Mouse (Mus musculus): ENCODE measurements around the gene Dscaml1. TPM values are rescaled to one million over a fixed set of nuclear protein-coding genes. Genes with fewer than 3 reads are reported as not detected.

Gene Dscaml1
- polyA plus RNA-seq, 1 experiment from 2014 or later: 16.4 TPM

DNA sequence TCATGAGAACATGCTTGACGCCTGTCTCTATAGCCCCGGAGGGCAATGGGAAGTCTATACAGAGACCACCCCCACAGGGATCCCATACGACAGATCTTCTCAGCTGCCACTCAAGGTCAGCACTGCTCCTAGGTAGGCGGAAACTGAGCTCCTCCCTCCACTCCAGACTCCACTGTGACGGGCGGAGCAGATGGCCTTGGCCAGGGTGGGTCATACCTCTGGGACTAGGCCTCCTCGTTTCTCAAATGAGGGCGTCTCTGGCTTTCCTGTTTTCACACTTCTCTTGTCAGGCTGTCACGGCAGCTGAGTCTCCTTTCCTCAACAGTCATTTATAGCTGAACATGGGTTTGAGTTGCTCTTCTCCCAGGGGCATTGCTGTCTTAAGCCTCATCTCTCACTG is 160.0 kb downstream of the Dscaml1 start:
- Histone ChIP-seq H3K27me3 (replicated peaks) (no peaks in the 10 kb centered on the region), H3K4me1 (peaks cover 14% of the 10 kb centered on the region), H3K36me3 (no peaks in the 10 kb centered on the region), H3K9me3 (replicated peaks) (no peaks in the 10 kb centered on the region), H3K9ac (replicated peaks) (no peak overlapping the region), H3K4me3 (replicated peaks) (no peak overlapping the region), H3K27ac (replicated peaks) (no peak overlapping the region), H3K4me2 (no peak overlapping the region)
- 50% methylated on average over 9 of the region's 9 CpGs for WGBS
- ATAC-seq (ENCODE audit: low FRiP score): no peak

DNA sequence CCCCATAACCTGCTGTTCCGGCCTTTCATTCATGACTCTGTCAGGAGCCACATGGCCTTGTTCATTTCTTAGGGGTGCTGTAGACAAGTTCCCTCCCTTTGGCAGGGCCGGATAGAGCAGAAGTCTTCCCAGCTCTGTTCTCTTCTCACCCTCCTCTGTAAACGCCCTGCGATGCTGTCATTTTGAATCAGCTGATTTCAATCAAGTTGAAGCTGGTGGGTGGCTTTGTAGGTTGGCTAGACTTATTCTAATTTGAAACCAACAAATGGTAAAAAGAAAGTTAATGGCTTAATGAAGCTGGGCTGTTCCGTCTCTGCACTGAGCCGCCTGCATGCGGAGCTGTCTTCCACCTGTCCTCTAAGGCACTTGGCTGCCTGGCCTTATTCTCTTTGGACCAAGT is 161.3 kb downstream of the Dscaml1 start:
- Histone ChIP-seq H3K9ac (replicated peaks) (no peak overlapping the region), H3K36me3 (no peaks in the 10 kb centered on the region), H3K9me3 (replicated peaks) (no peaks in the 10 kb centered on the region), H3K27me3 (replicated peaks) (no peaks in the 10 kb centered on the region), H3K4me2 (no peak overlapping the region), H3K27ac (replicated peaks) (no peak overlapping the region), H3K4me3 (replicated peaks) (no peak overlapping the region), H3K4me1 (peaks cover 23% of the 10 kb centered on the region)
- WGBS: 71% methylated on average over 7 of the region's 7 CpGs
- no peak for ATAC-seq (ENCODE audit: low FRiP score)

DNA sequence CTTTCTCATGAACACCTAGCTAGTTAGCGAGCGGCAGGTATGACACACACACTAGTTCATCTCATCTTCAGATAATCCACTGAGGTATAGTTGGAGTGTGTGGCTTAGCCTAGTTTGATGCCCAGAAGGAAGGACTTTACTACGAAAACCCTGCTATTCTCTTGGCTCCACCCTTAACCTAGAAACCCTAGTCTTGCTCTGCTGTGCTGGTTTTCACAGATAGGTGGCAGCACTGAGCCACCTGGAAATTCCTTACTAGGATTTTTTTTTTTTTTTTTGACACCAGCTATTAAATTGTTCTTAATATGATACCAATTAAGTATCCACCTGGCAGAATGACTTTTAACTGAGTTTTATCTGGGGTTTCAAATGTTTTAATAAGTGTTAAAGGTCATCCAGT is 163.4 kb downstream of the Dscaml1 start:
- Histone ChIP-seq H3K9me3 (replicated peaks) (no peaks in the 10 kb centered on the region), H3K4me1 (peaks cover 33% of the 10 kb centered on the region), H3K9ac (replicated peaks) (no peak overlapping the region), H3K4me2 (no peak overlapping the region), H3K4me3 (replicated peaks) (no peak overlapping the region), H3K36me3 (no peaks in the 10 kb centered on the region), H3K27ac (replicated peaks) (no peak overlapping the region), H3K27me3 (replicated peaks) (no peaks in the 10 kb centered on the region)
- no peak for ATAC-seq (ENCODE audit: low FRiP score)
- 78% methylated on average over 3 of the region's 3 CpGs for WGBS

DNA sequence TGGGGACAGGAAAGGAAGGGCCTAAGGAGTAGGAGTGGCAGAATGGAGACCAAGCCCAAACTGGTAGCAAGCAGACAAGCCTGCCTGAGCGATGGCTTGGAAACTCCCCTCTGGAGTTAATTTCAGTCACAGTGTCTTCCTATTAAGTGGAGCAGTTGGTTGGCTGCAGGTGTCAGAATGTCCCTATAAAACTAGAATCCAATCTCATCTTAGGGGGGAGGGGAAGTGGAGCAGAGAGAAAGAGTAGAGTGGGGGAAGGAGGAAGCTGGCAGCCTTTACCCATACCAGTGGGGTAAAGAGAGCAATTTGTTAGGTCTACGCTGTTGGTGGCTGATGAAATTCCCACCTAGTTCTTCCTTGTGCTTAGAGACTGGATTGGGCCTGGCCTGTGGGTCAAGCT is 164.6 kb downstream of the Dscaml1 start:
- 57% methylated on average over 2 of the region's 2 CpGs for WGBS
- no peak overlapping the region for H3K4me3 ChIP-seq (replicated peaks)
- H3K9ac ChIP-seq (replicated peaks): no peak overlapping the region
- H3K36me3 ChIP-seq: no peaks in the 10 kb centered on the region
- no peaks in the 10 kb centered on the region for H3K9me3 ChIP-seq (replicated peaks)
- peak overlapping the region; percentile 58; the same call in 1 of the 2 replicates for H3K27ac ChIP-seq (replicated peaks)
- no peak overlapping the region for H3K4me2 ChIP-seq
- ATAC-seq (ENCODE audit: low FRiP score): no peak
- H3K27me3 ChIP-seq (replicated peaks): no peaks in the 10 kb centered on the region
- peaks cover 28% of the 10 kb centered on the region for H3K4me1 ChIP-seq

DNA sequence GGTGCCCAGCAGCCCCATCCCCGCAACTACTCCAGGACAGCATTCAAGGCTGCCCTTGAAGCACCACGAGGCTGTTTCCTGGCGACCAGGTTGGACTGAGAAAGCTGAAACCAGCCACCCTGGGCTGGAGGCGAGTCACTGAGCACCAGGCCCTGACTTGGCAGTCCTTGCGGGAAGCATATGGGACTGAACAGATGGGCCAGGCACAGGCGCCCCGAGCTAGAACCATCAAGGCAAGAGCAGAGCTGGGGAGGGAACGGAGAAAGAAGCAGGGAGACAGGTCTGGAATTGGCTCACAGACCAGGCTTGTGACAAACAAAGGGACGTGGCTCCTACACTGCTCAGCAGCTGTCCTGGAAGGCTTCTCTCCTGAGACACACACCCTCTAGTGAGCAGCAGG is 165.9 kb downstream of the Dscaml1 start:
- H3K4me2 ChIP-seq: no peak overlapping the region
- H3K4me1 ChIP-seq: peaks cover 28% of the 10 kb centered on the region
- 0 out of 2 replicates have a peak, but pooled peaks have one; percentile 26 for ATAC-seq (ENCODE audit: low FRiP score)
- H3K27ac ChIP-seq (replicated peaks): peak overlapping the region; percentile 60
- no peaks in the 10 kb centered on the region for H3K9me3 ChIP-seq (replicated peaks)
- H3K9ac ChIP-seq (replicated peaks): no peak overlapping the region
- WGBS: 74% methylated on average over 9 of the region's 9 CpGs
- H3K36me3 ChIP-seq: no peaks in the 10 kb centered on the region
- H3K4me3 ChIP-seq (replicated peaks): no peak overlapping the region
- H3K27me3 ChIP-seq (replicated peaks): no peaks in the 10 kb centered on the region

DNA sequence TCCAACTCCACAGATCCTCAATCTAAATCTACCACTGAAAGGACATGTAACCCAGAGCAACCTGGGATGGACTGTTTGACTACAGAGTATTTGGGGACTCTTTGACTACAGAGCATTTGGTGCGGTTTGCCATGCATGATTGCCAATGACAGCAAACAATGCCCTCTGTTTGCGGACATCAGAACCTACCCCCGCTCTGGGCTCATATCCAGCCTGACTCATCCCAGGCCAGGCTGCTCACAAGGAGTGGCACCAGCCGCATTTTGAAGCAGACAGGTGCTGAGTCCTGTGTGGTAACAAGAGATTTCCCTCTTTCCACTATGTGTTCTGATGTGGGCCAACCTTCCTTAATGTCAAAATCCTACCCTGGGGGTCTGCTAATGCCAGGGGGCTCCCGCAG is 171.7 kb downstream of the Dscaml1 start:
- Histone ChIP-seq H3K27me3 (replicated peaks) (no peaks in the 10 kb centered on the region), H3K4me2 (no peak overlapping the region), H3K36me3 (no peaks in the 10 kb centered on the region), H3K4me3 (replicated peaks) (no peak overlapping the region), H3K27ac (replicated peaks) (no peak overlapping the region), H3K9ac (replicated peaks) (no peak overlapping the region), H3K9me3 (replicated peaks) (no peaks in the 10 kb centered on the region), H3K4me1 (peaks cover 17% of the 10 kb centered on the region)
- no peak for ATAC-seq (ENCODE audit: low FRiP score)
- 58% methylated on average over 5 of the region's 5 CpGs for WGBS

DNA sequence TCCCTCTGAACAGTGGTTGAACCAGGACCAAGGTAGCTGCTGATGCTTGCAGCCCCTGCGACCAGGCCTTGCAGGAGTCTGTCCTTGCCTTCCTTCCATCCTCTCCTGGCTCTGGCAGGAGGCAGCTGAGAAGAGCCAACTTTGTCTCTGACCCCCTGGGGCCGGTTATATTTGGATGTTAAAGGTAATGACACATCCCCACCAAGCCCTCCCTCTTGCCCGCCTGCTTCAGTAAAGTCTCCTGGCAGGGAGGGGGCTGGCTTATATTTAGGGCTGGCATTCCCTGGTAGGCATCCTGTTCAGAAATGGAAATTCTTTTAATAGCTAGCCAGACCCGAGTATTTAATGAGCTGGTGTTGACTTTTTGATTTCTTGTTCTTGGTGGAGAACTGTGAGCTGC is 172.9 kb downstream of the Dscaml1 start:
- H3K36me3 ChIP-seq: no peaks in the 10 kb centered on the region

DNA sequence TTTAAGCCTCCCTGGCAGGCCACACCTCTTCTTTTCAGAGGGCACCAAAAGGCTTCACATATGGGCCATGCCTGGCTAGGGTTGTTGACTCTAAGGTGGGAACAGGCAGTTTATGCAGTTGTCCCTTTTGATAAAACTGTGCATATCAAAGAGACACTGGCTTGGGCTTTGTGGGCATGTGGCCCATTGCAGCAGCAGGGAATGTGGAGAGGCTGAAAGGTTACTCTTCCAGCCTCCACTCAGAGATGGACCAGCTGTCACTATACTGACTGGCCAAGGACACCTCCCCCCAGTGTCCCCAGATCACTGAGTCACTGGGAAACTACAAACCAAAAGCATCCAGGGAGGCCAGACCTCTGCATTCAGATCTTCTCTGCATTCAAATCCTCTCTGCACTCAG is 180.9 kb downstream of the Dscaml1 start:
- Histone ChIP-seq H3K9me3 (replicated peaks) (no peaks in the 10 kb centered on the region), H3K4me1 (peaks cover 40% of the 10 kb centered on the region), H3K9ac (replicated peaks) (no peak overlapping the region), H3K36me3 (no peaks in the 10 kb centered on the region), H3K27ac (replicated peaks) (peak overlapping the region; percentile 81; the same call in 1 of the 2 replicates), H3K27me3 (replicated peaks) (no peaks in the 10 kb centered on the region), H3K4me3 (replicated peaks) (no peak overlapping the region), H3K4me2 (no peak overlapping the region)
- ATAC-seq (ENCODE audit: low FRiP score): no peak

More for the DNA sequence above, 172.9 kb downstream of the Dscaml1 start:
- H3K27ac ChIP-seq (replicated peaks): peak overlapping the region; percentile 41; the same call in 1 of the 2 replicates
- ATAC-seq (ENCODE audit: low FRiP score): no peak
- H3K4me2 ChIP-seq: no peak overlapping the region
- peaks cover 11% of the 10 kb centered on the region for H3K4me1 ChIP-seq
- 47% methylated on average over 4 of the region's 4 CpGs for WGBS
- H3K9me3 ChIP-seq (replicated peaks): no peaks in the 10 kb centered on the region
- no peak overlapping the region for H3K9ac ChIP-seq (replicated peaks)
- H3K4me3 ChIP-seq (replicated peaks): no peak overlapping the region
- H3K27me3 ChIP-seq (replicated peaks): no peaks in the 10 kb centered on the region

DNA sequence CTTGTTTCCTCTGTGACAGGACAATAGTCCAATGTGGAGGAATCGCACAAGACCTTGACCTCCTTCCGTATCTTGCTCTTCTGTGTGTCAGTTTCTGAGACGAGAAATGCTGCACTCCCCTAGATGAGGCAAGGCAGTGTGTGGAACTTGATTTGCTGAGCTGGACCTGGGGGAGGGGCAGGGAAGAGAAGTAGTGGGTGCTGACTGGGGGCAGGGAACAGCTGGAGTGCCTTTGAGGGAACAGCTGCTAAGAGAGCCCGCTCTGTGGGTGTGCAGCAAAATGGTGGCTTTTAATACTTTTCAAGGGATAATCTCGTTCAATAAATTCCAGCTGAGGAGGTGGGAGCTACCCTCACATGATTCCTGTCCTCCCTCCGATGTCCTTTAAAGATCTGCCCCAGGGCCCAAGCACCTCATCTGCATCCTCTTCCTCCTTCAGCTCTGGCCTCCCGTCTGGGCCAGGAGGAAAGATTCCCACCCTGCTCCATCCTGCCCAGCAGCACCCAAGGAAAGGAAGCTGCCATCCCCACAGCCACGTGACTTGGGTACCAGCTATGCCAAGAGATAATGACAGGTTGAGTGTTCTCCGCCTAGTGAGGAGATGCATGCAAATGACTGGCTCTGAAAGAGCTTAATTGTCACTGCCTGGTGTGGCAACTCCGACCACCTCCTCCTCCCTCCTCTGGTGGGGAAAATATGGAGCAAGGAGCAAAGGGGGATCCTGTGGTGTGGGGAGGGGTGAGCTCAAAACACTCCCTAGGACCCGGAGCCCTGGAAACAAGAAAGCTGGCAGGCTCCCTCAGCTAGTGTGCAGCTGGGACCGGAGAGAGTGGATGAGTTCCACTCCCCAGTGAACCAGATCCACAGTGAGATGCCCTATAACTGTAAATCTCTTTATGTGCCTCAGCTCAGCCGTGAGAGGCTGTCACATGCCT is 181.9 kb downstream of the Dscaml1 start:
- ATAC-seq (ENCODE audit: low FRiP score): peak; percentile 77
- no peaks in the 10 kb centered on the region for H3K9me3 ChIP-seq (replicated peaks)
- H3K4me1 ChIP-seq: peaks cover 40% of the 10 kb centered on the region
- peak overlapping the region; percentile 81 for H3K27ac ChIP-seq (replicated peaks)
- no peaks in the 10 kb centered on the region for H3K36me3 ChIP-seq
- 19% methylated on average over 13 of the region's 13 CpGs for WGBS
- H3K9ac ChIP-seq (replicated peaks): no peak overlapping the region
- H3K27me3 ChIP-seq (replicated peaks): no peaks in the 10 kb centered on the region
- no peak overlapping the region for H3K4me3 ChIP-seq (replicated peaks)
- 0 out of 2 replicates have a peak overlapping the region, but pooled peaks have one; percentile 6 for H3K4me2 ChIP-seq

DNA sequence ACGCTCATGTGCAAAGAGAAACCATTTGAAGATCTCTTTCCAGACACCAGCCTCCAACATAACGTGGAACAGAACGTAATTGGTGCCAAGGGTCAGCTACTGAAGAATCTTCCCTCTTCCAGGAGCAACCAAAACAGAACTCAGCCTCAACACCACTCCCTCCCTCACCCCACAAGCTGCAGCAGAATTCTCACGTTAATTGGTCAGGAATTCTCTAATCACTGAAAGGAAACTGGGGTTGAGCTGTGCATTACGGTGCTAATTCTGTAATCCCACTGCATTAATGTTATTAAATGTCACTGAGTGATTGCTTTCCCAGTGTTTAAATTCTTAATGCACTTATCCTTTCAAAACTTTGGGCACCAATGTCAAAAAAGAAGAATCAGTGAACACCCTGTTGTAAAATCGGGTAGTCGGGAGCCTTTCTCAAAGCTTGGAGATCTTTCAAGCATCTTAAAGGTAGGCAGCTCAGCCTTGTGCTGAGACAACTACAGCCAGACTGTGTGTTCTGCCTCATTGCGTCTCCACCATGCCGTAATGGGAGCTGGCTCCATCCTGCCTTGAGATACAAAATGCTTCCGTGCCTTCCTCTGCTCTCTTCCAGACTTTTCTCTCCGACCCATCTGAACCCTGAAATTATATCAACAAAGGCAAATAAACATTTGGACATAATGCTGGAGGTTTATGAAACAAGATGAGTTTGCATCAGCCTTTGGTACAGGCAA is 184.1 kb downstream of the Dscaml1 start:
- Histone ChIP-seq H3K4me1 (peaks cover 47% of the 10 kb centered on the region), H3K36me3 (no peaks in the 10 kb centered on the region), H3K9me3 (replicated peaks) (no peaks in the 10 kb centered on the region), H3K4me3 (replicated peaks) (no peak overlapping the region), H3K9ac (replicated peaks) (no peak overlapping the region), H3K27me3 (replicated peaks) (no peaks in the 10 kb centered on the region), H3K4me2 (no peak overlapping the region), H3K27ac (replicated peaks) (0 out of 2 replicates have a peak overlapping the region, but pooled peaks have one; percentile 37)
- no peak for ATAC-seq (ENCODE audit: low FRiP score)
- WGBS: 74% methylated on average over 11 of the region's 11 CpGs

DNA sequence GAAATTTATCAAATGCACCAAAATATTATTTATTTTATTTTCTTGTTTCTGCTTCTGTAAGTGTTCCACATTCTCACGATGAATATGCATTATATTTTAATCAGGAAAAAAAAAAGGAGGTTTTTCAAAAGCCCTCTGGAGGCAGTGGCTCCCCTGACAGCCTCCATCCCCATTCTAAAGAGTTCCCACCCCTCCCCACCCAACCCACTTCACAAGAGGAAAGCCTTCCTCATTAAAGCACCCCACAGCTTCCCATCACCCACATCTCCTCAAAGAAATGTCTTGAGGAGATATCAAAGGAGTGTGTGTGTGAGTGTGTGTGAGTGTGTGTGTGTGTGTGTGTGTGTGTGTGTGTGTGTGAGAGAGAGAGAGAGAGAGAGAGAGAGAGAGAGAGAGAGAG is 188.2 kb downstream of the Dscaml1 start:
- no peak overlapping the region for H3K4me2 ChIP-seq
- H3K9me3 ChIP-seq (replicated peaks): no peaks in the 10 kb centered on the region
- WGBS: 62% methylated on average over 1 of the region's 1 CpGs
- H3K4me1 ChIP-seq: peaks cover 49% of the 10 kb centered on the region
- ATAC-seq (ENCODE audit: low FRiP score): no peak
- no peak overlapping the region for H3K9ac ChIP-seq (replicated peaks)
- H3K27me3 ChIP-seq (replicated peaks): no peaks in the 10 kb centered on the region
- no peak overlapping the region for H3K4me3 ChIP-seq (replicated peaks)
- H3K36me3 ChIP-seq: no peaks in the 10 kb centered on the region
- no peak overlapping the region for H3K27ac ChIP-seq (replicated peaks)

DNA sequence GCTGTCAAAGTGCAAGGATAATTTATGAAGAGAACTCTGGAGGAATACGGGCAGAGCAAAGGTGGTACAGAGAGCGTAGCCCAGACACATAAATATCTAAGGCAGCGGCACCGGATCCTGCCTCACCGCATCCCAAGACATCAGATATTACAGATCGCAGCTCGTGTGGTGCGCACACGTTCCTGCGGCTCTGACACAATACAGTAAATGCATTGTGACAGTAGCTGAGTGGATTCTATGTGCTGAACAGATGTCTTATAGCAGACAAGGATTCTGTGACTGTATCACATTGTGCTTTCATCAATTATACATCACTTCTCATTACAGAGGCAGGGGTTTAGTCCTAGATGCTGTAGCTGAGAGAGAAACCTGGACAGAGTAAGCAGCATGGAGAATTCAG is 191.5 kb downstream of the Dscaml1 start:
- Histone ChIP-seq H3K9me3 (replicated peaks) (no peaks in the 10 kb centered on the region), H3K27me3 (replicated peaks) (no peaks in the 10 kb centered on the region), H3K4me3 (replicated peaks) (no peak overlapping the region), H3K9ac (replicated peaks) (no peak overlapping the region), H3K4me1 (peaks cover 44% of the 10 kb centered on the region), H3K27ac (replicated peaks) (peak overlapping the region; percentile 66), H3K4me2 (no peak overlapping the region), H3K36me3 (no peaks in the 10 kb centered on the region)
- no peak for ATAC-seq (ENCODE audit: low FRiP score)
- WGBS: 56% methylated on average over 10 of the region's 10 CpGs
